Mouse (Mus musculus): ENCODE data around the gene Foxp4.

The Foxp4 gene

GRCm38 (mm10) chr17:47897956-47898752, 26.3 kb downstream of the Foxp4 start:
- peak; percentile 94 for DNase-seq (ENCODE audit: extremely low spot score)

GRCm38 (mm10) chr17:47889727-47890126, 34.7 kb downstream of the Foxp4 start:
- no peak for DNase-seq (ENCODE audit: extremely low spot score)

DNA sequence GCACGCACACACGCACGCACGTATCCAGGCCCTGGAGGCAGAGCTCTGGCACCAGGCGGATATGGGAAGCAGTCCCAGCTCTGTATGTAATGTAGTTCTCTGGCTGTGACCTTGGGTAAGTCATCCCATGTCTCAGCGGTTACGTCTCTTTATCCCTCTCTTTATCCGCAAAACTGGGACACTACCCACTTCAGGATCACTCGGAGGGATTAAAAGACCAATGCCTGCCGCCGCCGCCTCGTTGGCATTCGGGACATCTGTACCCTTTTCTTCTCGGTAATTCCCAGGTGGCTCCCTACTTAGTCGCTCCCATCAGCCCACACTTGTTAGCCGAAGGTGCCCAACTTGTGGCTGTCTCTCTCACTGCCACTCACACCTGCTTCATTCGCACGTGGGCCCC, 35.2 kb downstream of the Foxp4 start:
- DNase-seq (ENCODE audit: extremely low spot score): no peak

DNA sequence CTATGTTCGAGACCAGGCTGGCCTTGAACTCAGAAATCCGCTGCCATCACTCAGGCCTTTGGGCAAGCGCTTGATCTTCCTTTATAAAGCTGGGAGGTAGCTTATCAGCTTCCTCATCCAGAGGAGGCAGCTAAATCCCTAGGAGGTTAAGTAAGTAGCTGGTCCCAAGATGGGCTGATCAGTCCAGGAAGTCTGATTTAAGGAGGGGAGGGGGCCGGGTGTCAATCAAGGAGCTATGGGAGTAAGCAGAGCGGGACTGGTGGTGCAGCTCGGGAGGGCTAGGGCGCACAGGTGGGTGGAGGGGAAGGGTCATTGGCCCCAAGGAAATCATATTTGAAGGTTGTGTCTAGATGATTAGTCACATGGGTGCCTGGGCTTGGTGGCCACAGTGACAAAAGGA, 35.8 kb downstream of the Foxp4 start:
- DNase-seq (ENCODE audit: extremely low spot score): no peak

GRCm38 (mm10) chr17:47888155-47888455, 36.3 kb downstream of the Foxp4 start:
- peak; percentile 47 for DNase-seq (ENCODE audit: extremely low spot score)

DNA sequence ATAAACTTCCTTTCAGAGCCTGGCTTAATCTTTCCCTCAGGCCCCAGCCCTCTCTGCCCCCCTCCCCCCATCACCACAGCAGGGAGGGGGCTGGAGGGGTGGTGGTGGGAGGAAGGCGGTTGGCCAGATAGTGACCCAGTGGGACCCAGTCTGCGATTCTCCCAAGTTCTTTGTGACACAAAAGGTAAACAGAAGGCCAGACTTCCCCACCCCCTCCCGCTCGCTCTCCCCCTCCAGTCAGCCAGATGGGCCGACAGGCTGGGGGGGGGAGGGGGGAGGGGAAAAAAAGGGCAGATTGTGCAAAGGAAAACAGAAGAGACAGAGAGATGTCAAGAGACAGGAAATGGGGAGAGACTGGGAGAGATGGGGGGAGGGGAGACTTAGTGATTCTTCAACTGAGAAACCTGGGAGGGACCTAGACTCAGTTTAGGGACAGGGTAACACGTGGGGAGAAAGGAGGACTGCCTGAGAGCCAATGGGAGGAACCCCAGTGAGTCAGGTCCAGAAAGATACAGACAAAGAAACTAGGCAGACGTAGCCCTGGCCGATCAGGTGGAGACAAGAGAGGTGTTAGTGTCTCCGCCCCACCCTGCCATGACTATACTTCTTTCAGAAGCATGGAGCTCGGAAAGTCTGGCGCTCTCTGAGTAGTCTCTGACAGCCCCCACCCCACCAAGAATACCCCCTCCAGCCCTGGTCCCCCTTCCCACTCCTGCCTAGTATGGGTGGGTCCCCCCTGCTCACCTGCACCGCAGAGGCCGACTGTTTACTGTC, 36.9 kb downstream of the Foxp4 start:
- peak; percentile 84 for DNase-seq (ENCODE audit: extremely low spot score)

DNA sequence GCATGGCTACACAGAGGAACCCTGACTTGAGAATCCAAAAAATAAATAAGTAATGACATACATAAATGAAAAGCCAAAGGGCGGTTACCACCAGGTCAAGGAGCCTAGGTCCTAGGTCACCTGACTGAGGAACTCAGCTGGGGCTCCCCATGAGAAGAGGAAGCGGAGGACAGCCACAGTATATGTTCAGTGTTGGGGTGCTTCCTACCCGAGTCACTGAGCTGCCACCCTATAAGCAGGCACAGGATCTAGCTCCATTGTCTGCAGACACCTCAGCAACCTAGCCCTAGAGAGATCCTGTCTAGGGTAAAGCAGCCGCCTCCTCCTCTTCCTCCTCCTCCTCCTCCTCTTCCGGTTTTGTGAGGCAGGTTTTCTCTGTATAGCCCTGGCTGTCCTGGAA, 41.3 kb downstream of the Foxp4 start:
- no peak for DNase-seq (ENCODE audit: extremely low spot score)

GRCm38 (mm10) chr17:47881330-47881729, 43.1 kb downstream of the Foxp4 start:
- DNase-seq (ENCODE audit: extremely low spot score): no peak

GRCm38 (mm10) chr17:47879207-47879606, 45.2 kb downstream of the Foxp4 start:
- DNase-seq (ENCODE audit: extremely low spot score): no peak

GRCm38 (mm10) chr17:47878378-47879089, 45.9 kb downstream of the Foxp4 start:
- DNase-seq (ENCODE audit: extremely low spot score): peak; percentile 56

DNA sequence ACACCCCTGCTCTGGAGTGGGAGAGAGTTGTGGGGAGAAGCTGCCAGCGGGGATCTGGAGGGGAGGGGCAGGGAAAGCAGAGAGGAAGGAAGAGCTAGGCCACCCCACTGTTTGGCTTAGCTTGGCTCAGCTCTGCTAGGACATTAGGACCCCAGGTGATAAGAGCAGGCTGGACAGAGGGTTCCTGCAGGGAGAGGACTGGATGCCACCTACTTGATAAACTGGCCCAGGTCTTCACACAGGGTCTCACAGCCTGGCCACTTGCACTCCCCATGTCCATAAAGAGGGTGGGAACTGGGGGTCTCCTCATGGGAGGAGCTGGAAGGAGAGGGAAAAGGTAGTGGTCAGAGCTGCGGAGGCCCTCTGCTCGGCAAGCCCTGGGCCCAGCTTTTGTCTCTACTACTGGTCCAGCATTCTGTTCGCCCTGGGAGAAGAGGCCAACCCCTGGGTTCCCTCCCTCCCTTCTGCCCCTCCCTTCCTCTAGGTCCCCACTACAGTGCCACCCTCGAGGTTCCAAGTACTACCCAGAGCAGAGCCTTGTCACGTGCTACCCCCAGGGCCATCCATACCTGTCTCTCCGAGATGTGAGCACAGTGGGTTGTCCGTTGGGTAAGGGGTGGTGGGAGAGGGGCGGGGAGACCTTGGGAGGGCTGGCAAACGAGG, 46.6 kb downstream of the Foxp4 start:
- DNase-seq (ENCODE audit: extremely low spot score): peak; percentile 53

DNA sequence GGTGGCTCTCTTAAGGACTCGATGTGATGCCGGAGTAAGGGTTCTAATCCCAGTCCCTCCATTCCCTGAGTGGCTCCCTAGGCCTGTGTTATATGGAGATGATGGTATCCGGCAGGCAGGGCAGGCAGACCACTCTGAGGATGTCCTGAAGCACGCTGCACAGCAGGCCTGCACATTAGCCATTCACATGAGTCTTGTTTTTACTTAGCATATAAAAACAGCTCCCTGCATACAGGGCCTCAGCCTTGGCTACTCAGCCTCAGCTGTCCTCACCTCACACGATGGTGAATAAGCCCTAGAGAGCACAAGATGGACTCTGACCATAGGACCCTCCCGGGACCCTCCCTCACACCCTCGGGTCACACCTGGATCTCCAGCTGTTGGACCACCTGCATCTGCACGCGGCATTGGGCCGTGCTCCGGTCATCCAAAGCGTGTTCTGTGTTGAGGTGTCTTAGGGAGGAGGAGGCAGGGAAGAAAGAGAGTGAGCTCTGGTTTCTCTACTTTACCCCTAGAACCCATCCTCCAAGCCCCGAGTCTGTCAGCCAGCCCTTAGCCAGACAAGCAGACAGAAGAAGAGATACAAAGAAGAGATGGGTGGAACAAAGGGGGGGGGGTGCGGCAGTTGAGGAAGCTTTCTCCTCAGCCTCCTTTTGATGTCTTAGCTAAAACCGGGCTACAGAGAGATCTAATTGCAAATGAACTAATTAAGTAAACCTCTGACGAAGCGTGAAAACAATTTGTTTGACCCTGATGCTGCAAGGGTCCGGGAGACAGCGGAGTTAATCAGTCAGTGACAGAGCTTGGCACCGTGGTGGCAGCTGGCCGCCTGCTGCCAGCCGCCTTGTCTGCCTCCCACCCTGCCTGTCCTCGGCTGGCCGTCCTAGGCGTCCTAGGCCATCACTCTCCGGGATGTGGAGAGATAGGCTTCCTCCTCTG, 47.4 kb downstream of the Foxp4 start:
- no peak for DNase-seq (ENCODE audit: extremely low spot score)

- DNase-seq (ENCODE audit: extremely low spot score): peak; percentile 81
These were observed 51.1 kb downstream of the Foxp4 start for GRCm38 (mm10) chr17:47873341-47873791.

- DNase-seq (ENCODE audit: extremely low spot score): no peak
These were observed 52.0 kb downstream of the Foxp4 start for GRCm38 (mm10) chr17:47872311-47873011.

- no peak for DNase-seq (ENCODE audit: extremely low spot score)
These were observed 54.6 kb downstream of the Foxp4 start for GRCm38 (mm10) chr17:47869874-47870273.

- no peak for DNase-seq (ENCODE audit: extremely low spot score)
These were observed 58.4 kb downstream of the Foxp4 start for GRCm38 (mm10) chr17:47866037-47866436.

DNA sequence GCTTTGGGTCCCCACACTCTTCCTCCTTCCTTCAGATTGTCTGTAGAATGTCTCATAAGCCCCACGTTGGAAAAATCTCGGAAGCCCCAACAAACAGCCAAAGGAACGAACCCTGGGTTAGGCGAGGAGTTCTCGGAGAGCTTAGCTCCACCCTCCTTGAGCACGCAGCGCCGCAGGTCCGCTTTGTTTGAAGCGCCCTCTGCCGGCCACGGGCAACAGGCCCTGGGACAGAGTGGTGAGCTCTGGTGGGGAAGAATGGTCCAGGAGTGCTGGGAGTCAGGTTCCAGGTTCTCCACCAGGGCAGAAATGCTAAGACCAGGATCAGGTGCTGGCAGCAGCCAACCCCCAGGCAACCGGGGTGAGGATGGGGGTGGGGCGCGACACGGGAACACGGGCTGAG, 59.9 kb downstream of the Foxp4 start:
- peak; percentile 88 for DNase-seq (ENCODE audit: extremely low spot score)

GRCm38 (mm10) chr17:47863437-47863836, 61.0 kb downstream of the Foxp4 start:
- DNase-seq (ENCODE audit: extremely low spot score): peak; percentile 45

DNA sequence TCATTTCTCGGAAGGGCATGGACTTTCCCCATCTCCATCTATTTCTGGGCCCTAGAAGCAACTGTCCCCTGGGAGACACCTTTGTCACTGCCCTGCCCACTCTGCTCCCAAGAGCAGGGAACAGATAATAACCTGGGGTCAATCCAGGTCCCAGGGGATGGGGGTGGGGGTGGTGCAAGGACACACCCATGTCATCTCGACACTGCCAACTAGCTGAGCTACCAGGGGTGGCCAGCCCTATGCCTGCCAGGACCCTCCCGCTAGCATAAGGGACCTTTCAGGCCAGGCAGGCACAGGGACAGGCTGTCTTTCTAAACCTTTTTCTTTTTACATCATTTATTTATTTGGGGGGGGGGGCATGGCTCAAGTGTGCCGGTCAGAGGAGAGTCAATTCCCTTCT, 61.4 kb downstream of the Foxp4 start:
- DNase-seq (ENCODE audit: extremely low spot score): no peak

- DNase-seq (ENCODE audit: extremely low spot score): no peak
These were observed 68.9 kb downstream of the Foxp4 start for GRCm38 (mm10) chr17:47855544-47855943.
